Mouse (Mus musculus) embryonic facial prominence, embryonic 12.5 days (tissue): ENCODE results near the gene Hdac4. TPM values are rescaled to one million over a fixed set of nuclear protein-coding genes. Genes with fewer than 3 reads are reported as not detected.

Experiments
- ATAC-seq: fragments of 200-750 bp; cut with Nextera tagmentation; 2 replicates; pipeline ENCODE4 v1.8.0; 2017; ENCODE audit not compliant: insufficient number of reproducible peaks, insufficient read depth, low FRiP score, low TSS enrichment
- H3K27ac ChIP-seq: fragments of 300-500 bp; sonication (generic); 2 replicates; pipeline ENCODE4 v1.5.1; 2016; ENCODE audit warnings: mild to moderate bottlenecking
- H3K27me3 ChIP-seq: fragments of 300-500 bp; sonication (generic); 2 replicates; pipeline ENCODE4 v1.6.1; 2016; ENCODE audit warnings: mild to moderate bottlenecking, moderate library complexity
- H3K36me3 ChIP-seq: fragments of 300-500 bp; sonication (generic); 2 replicates; pipeline ENCODE4 v1.6.1; 2016; ENCODE audit warnings: mild to moderate bottlenecking
- H3K4me1 ChIP-seq: fragments of 300-500 bp; sonication (generic); 2 replicates; pipeline ENCODE4 v1.6.1; 2016
- H3K4me2 ChIP-seq: fragments of 300-500 bp; sonication (generic); replicated peaks from 2 replicates; pipeline ENCODE4 v1.6.1; 2016; ENCODE audit warnings: mild to moderate bottlenecking, moderate library complexity
- H3K4me3 ChIP-seq: fragments of 300-500 bp; sonication (generic); 2 replicates; pipeline ENCODE4 v1.5.1; 2016; ENCODE audit warnings: mild to moderate bottlenecking
- H3K9ac ChIP-seq: fragments of 300-500 bp; sonication (generic); 2 replicates; pipeline ENCODE4 v1.6.1; 2016; ENCODE audit warnings: mild to moderate bottlenecking, moderate library complexity
- H3K9me3 ChIP-seq: fragments of 300-500 bp; sonication (generic); 2 replicates; pipeline ENCODE4 v1.6.1; 2016; ENCODE audit warnings: mild to moderate bottlenecking, moderate library complexity
- WGBS: fragments of 180-500 bp; shearing (Covaris S2); methylation state at CpG from one replicate; pipeline ENCODE4 v1.1.7; 2016; 5-methylcytosine and 5-hydroxymethylcytosine counted together
- polyA plus RNA-seq: library from polyadenylated mRNA; unstranded; fragments of >200 nt; fragmentation: Nextera tagmentation; extraction: Ambion mirVana; gene quantifications from 2 replicates; pipeline ENCODE4 v1.2.1, GENCODE M21; 2016

Hdac4 gene
- polyA plus RNA-seq, 1 experiment from 2014 or later = 24.2 TPM

GRCm38 (mm10) chr1:91978443-91978842 lies 217.1 kb downstream of the Hdac4 start:
- 61% methylated on average over 3 of the region's 3 CpGs for WGBS
- Histone ChIP-seq H3K27ac (no peak overlapping the region), H3K4me3 (no peak overlapping the region), H3K9ac (no peak overlapping the region), H3K27me3 (no peaks in the 10 kb centered on the region), H3K36me3 (peaks cover 67% of the 10 kb centered on the region), H3K9me3 (no peaks in the 10 kb centered on the region), H3K4me2 (no peak overlapping the region), H3K4me1 (no peaks in the 10 kb centered on the region)
- ATAC-seq = no peak

- H3K4me3 ChIP-seq = no peak overlapping the region
- no peaks in the 10 kb centered on the region for H3K9me3 ChIP-seq
- no peaks in the 10 kb centered on the region for H3K27me3 ChIP-seq
- peaks cover 77% of the 10 kb centered on the region for H3K36me3 ChIP-seq
- WGBS = 35% methylated on average over 5 of the region's 5 CpGs
- peaks cover 20% of the 10 kb centered on the region for H3K4me1 ChIP-seq
- H3K9ac ChIP-seq = no peak overlapping the region
- ATAC-seq = no peak
- H3K27ac ChIP-seq = no peak overlapping the region
- no peak overlapping the region for H3K4me2 ChIP-seq
Measured at GRCm38 (mm10) chr1:91968710-91969379, 226.7 kb downstream of the Hdac4 start.

GRCm38 (mm10) chr1:91967041-91967440 lies 228.5 kb downstream of the Hdac4 start:
- Histone ChIP-seq H3K27ac (no peak overlapping the region), H3K4me3 (no peak overlapping the region), H3K9ac (no peak overlapping the region), H3K36me3 (peaks cover 61% of the 10 kb centered on the region), H3K9me3 (no peaks in the 10 kb centered on the region), H3K27me3 (no peaks in the 10 kb centered on the region), H3K4me1 (peaks cover 36% of the 10 kb centered on the region), H3K4me2 (no peak overlapping the region)
- ATAC-seq = no peak
- 96% methylated on average over 1 of the region's 1 CpGs for WGBS

- ATAC-seq = no peak
- WGBS = 35% methylated on average over 9 of the region's 9 CpGs
- Histone ChIP-seq H3K9me3 (no peaks in the 10 kb centered on the region), H3K4me1 (peaks cover 36% of the 10 kb centered on the region), H3K9ac (no peak overlapping the region), H3K4me3 (no peak overlapping the region), H3K27ac (peak overlapping the region; percentile 82), H3K27me3 (no peaks in the 10 kb centered on the region), H3K4me2 (no peak overlapping the region), H3K36me3 (peaks cover 57% of the 10 kb centered on the region)
Measured at GRCm38 (mm10) chr1:91964486-91965335, 230.8 kb downstream of the Hdac4 start.

GRCm38 (mm10) chr1:91962256-91962655 lies 233.2 kb downstream of the Hdac4 start:
- peak overlapping the region; percentile 82; the same call in 1 of the 2 replicates for H3K27ac ChIP-seq
- 40% methylated on average over 1 of the region's 1 CpGs for WGBS

GRCm38 (mm10) chr1:91961231-91961630 lies 234.3 kb downstream of the Hdac4 start:
- 50% methylated on average over 8 of the region's 8 CpGs for WGBS
- no peak overlapping the region for H3K4me2 ChIP-seq
- no peaks in the 10 kb centered on the region for H3K9me3 ChIP-seq
- ATAC-seq = no peak
- no peak overlapping the region for H3K4me3 ChIP-seq
- H3K27me3 ChIP-seq = no peaks in the 10 kb centered on the region
- H3K36me3 ChIP-seq = peaks cover 61% of the 10 kb centered on the region
- no peak overlapping the region for H3K9ac ChIP-seq
- peaks cover 36% of the 10 kb centered on the region for H3K4me1 ChIP-seq
- no peak overlapping the region for H3K27ac ChIP-seq

More at GRCm38 (mm10) chr1:91962256-91962655, 233.2 kb downstream of the Hdac4 start:
- H3K9ac ChIP-seq = no peak overlapping the region
- no peak overlapping the region for H3K4me2 ChIP-seq
- H3K36me3 ChIP-seq = peaks cover 61% of the 10 kb centered on the region
- H3K4me1 ChIP-seq = peaks cover 36% of the 10 kb centered on the region
- no peak for ATAC-seq
- H3K9me3 ChIP-seq = no peaks in the 10 kb centered on the region
- H3K4me3 ChIP-seq = no peak overlapping the region
- H3K27me3 ChIP-seq = no peaks in the 10 kb centered on the region

GRCm38 (mm10) chr1:91959891-91960290 lies 235.6 kb downstream of the Hdac4 start:
- H3K4me1 ChIP-seq = peaks cover 26% of the 10 kb centered on the region
- H3K4me2 ChIP-seq = no peak overlapping the region
- ATAC-seq = no peak
- peaks cover 68% of the 10 kb centered on the region for H3K36me3 ChIP-seq
- WGBS = 81% methylated on average over 3 of the region's 3 CpGs
- H3K27ac ChIP-seq = no peak overlapping the region
- H3K9me3 ChIP-seq = no peaks in the 10 kb centered on the region
- H3K4me3 ChIP-seq = no peak overlapping the region
- no peak overlapping the region for H3K9ac ChIP-seq
- no peaks in the 10 kb centered on the region for H3K27me3 ChIP-seq

GRCm38 (mm10) chr1:91959044-91959443 lies 236.5 kb downstream of the Hdac4 start:
- H3K9ac ChIP-seq = no peak overlapping the region
- peaks cover 18% of the 10 kb centered on the region for H3K4me1 ChIP-seq
- H3K36me3 ChIP-seq = peaks cover 72% of the 10 kb centered on the region
- 90% methylated on average over 5 of the region's 5 CpGs for WGBS
- H3K4me2 ChIP-seq = no peak overlapping the region
- no peak for ATAC-seq
- no peak overlapping the region for H3K27ac ChIP-seq
- no peaks in the 10 kb centered on the region for H3K9me3 ChIP-seq
- H3K27me3 ChIP-seq = no peaks in the 10 kb centered on the region
- H3K4me3 ChIP-seq = no peak overlapping the region

GRCm38 (mm10) chr1:91956229-91956628 lies 239.3 kb downstream of the Hdac4 start:
- 57% methylated on average over 4 of the region's 4 CpGs for WGBS
- Histone ChIP-seq H3K27ac (no peak overlapping the region), H3K36me3 (peaks cover 85% of the 10 kb centered on the region), H3K27me3 (no peaks in the 10 kb centered on the region), H3K4me3 (no peak overlapping the region), H3K9me3 (no peaks in the 10 kb centered on the region), H3K4me1 (0 out of 2 replicates have a peak, but pooled peaks cover 7% of the 10 kb centered on the region), H3K9ac (no peak overlapping the region), H3K4me2 (no peak overlapping the region)
- ATAC-seq = no peak

- no peak overlapping the region for H3K4me2 ChIP-seq
- H3K9ac ChIP-seq = no peak overlapping the region
- no peak for ATAC-seq
- no peak overlapping the region for H3K27ac ChIP-seq
- H3K4me3 ChIP-seq = no peak overlapping the region
- no peaks in the 10 kb centered on the region for H3K9me3 ChIP-seq
- peaks cover 81% of the 10 kb centered on the region for H3K36me3 ChIP-seq
- WGBS = 92% methylated on average over 5 of the region's 5 CpGs
- H3K27me3 ChIP-seq = no peaks in the 10 kb centered on the region
- H3K4me1 ChIP-seq = 0 out of 2 replicates have a peak, but pooled peaks cover 7% of the 10 kb centered on the region
Measured at GRCm38 (mm10) chr1:91954954-91955353, 240.5 kb downstream of the Hdac4 start.

GRCm38 (mm10) chr1:91952912-91953311 lies 242.6 kb downstream of the Hdac4 start:
- no peaks in the 10 kb centered on the region for H3K9me3 ChIP-seq
- 0 out of 2 replicates have a peak, but pooled peaks cover 7% of the 10 kb centered on the region for H3K4me1 ChIP-seq
- no peak overlapping the region for H3K27ac ChIP-seq
- no peak for ATAC-seq
- no peak overlapping the region for H3K4me3 ChIP-seq
- no peaks in the 10 kb centered on the region for H3K27me3 ChIP-seq
- no peak overlapping the region for H3K9ac ChIP-seq
- no peak overlapping the region for H3K4me2 ChIP-seq
- H3K36me3 ChIP-seq = peaks cover 74% of the 10 kb centered on the region
- 29% methylated on average over 6 of the region's 6 CpGs for WGBS

- 94% methylated on average over 7 of the region's 7 CpGs for WGBS
- H3K9ac ChIP-seq = no peak overlapping the region
- H3K27ac ChIP-seq = no peak overlapping the region
- no peak overlapping the region for H3K4me3 ChIP-seq
- ATAC-seq = no peak
- peaks cover 58% of the 10 kb centered on the region for H3K36me3 ChIP-seq
- no peaks in the 10 kb centered on the region for H3K27me3 ChIP-seq
- H3K4me1 ChIP-seq = no peaks in the 10 kb centered on the region
- no peak overlapping the region for H3K4me2 ChIP-seq
- no peaks in the 10 kb centered on the region for H3K9me3 ChIP-seq
Measured at GRCm38 (mm10) chr1:91947441-91947840, 248.1 kb downstream of the Hdac4 start.
